ENCODE assay signal across 8 mouse cellular contexts in genomic region chr2:31258609-31259366, GRCm38 (mm10). TPM values are rescaled to one million over a fixed set of nuclear protein-coding genes. Genes with fewer than 3 reads are reported as not detected.
DNase-seq lines count a peak whose midpoint lies in the region; ATAC-seq and TF ChIP-seq lines count a peak whose summit lies in the region.

No protein-coding gene starts in this region.

- peak overlapping the region; percentile 50 for H3K9ac ChIP-seq in forebrain, embryonic 11.5 days (ENCODE audit: low read length)
- H3K9ac ChIP-seq in heart, embryonic 16.5 days (ENCODE audit: low read length): peak overlapping the region; percentile 72
- H3K9ac ChIP-seq in liver, embryonic 14.5 days (replicated peaks): peak overlapping the region; percentile 24; the same call in 1 of the 2 replicates
- peak overlapping the region; percentile 54 for H3K9ac ChIP-seq in stomach, postnatal 0 days (ENCODE audit: low read length)

- H3K4me2 ChIP-seq in forebrain, embryonic 11.5 days (ENCODE audit: low read depth, low read length, severe bottlenecking): peak overlapping the region; percentile 62
- peak overlapping the region; percentile 74 for H3K4me2 ChIP-seq in heart, embryonic 16.5 days (ENCODE audit: low read depth, low read length)
- peak overlapping the region; percentile 60 for H3K4me2 ChIP-seq in liver, embryonic 14.5 days (ENCODE audit: low read depth)
- H3K4me2 ChIP-seq in stomach, postnatal 0 days (replicated peaks; ENCODE audit: low read depth): peak overlapping the region; percentile 83

- no peak overlapping the region for H3K27ac ChIP-seq in forebrain, embryonic 11.5 days (ENCODE audit: low read depth, low read length)
- H3K27ac ChIP-seq in heart, embryonic 16.5 days (ENCODE audit: low read length): peak overlapping the region; percentile 97
- H3K27ac ChIP-seq in liver, embryonic 14.5 days: no peak overlapping the region
- peak overlapping the region; percentile 58; the same call in 1 of the 2 replicates for H3K27ac ChIP-seq in stomach, postnatal 0 days (replicated peaks)

- peak; percentile 55 for ATAC-seq in forebrain, embryonic 11.5 days (replicated peaks; ENCODE audit: low FRiP score)
- ATAC-seq in heart, embryonic 16.5 days (replicated peaks; ENCODE audit: extremely low read depth, insufficient read depth, low FRiP score): peak; percentile 73
- peak; percentile 57 for ATAC-seq in liver, embryonic 14.5 days (ENCODE audit: insufficient read depth)
- ATAC-seq in stomach, postnatal 0 days (ENCODE audit: low FRiP score, low TSS enrichment): peak; percentile 83

- peaks cover 30% of the 10 kb centered on the region for H3K4me1 ChIP-seq in forebrain, embryonic 11.5 days (replicated peaks; ENCODE audit: control insufficient read depth, insufficient read depth, low read length)
- H3K4me1 ChIP-seq in heart, embryonic 16.5 days (ENCODE audit: control insufficient read depth, insufficient read depth, low read length): peaks cover 83% of the 10 kb centered on the region
- peaks cover 0 to 3% of the 10 kb centered on the region in 2 experiments; a peak in 1 of 4 replicates for H3K4me1 ChIP-seq in liver, embryonic 14.5 days (replicated peaks; ENCODE audit: control insufficient read depth in 2 of 2, insufficient read depth in 2 of 2, low read length in 1 of 2)
- peaks cover 18% of the 10 kb centered on the region for H3K4me1 ChIP-seq in stomach, postnatal 0 days (replicated peaks; ENCODE audit: control insufficient read depth, insufficient read depth)

- H3K27me3 ChIP-seq in forebrain, embryonic 11.5 days (ENCODE audit: control insufficient read depth, insufficient read depth, low read length): no peaks in the 10 kb centered on the region
- H3K27me3 ChIP-seq in heart, embryonic 16.5 days (ENCODE audit: control insufficient read depth, insufficient read depth, low read length): no peaks in the 10 kb centered on the region
- no peaks in the 10 kb centered on the region for H3K27me3 ChIP-seq in liver, embryonic 14.5 days (ENCODE audit: control insufficient read depth, insufficient read depth, low read length)
- no peaks in the 10 kb centered on the region for H3K27me3 ChIP-seq in stomach, postnatal 0 days (ENCODE audit: control insufficient read depth, insufficient read depth, low read length)

- peak; percentile 29 to 50 for DNase-seq in CD8-positive naive resting alpha-beta T cell, adult 2 months (ENCODE audit: low read depth in 2 of 2, low spot score in 2 of 2)
- peak; percentile 84 for DNase-seq in brain, embryonic 14.5 days (ENCODE audit: low read depth)
- DNase-seq in forebrain, embryonic 11.5 days (ENCODE audit: low spot score): peak; percentile 71
- DNase-seq in kidney, postnatal 14 days: peak; percentile 89
- DNase-seq in liver, embryonic 14.5 days (ENCODE audit: low read depth in 3 of 3, low spot score in 3 of 3): peak; percentile 25 to 43 (median 39)
- DNase-seq in neural tube, embryonic 10.5 days (ENCODE audit: extremely low spot score, low spot score): peak; percentile 61
- peak; percentile 86 for DNase-seq in stomach, postnatal 0 days (ENCODE audit: low spot score)

- peak overlapping the region; percentile 36 for H3K4me3 ChIP-seq in forebrain, embryonic 11.5 days (ENCODE audit: low read depth, low read length)
- H3K4me3 ChIP-seq in heart, embryonic 16.5 days (ENCODE audit: low read length): peak overlapping the region; percentile 56
- H3K4me3 ChIP-seq in liver, embryonic 14.5 days (ENCODE audit: insufficient read depth in 1 of 2, low read depth in 2 of 2, low read length in 2 of 2): peak overlapping the region; percentile 52 to 61
- peak overlapping the region; percentile 49 for H3K4me3 ChIP-seq in stomach, postnatal 0 days (ENCODE audit: low read depth, low read length)

- TF ChIP-seq CTCF in brain, embryonic 14.5 days (IDR thresholded peaks at IDR 0.05; ENCODE audit: borderline replicate concordance, extremely low read depth, insufficient read depth, insufficient read length): no peak
- no peak for TF ChIP-seq CTCF in liver, embryonic 14.5 days (IDR thresholded peaks at IDR 0.05; ENCODE audit: low read depth)
- no peak for TF ChIP-seq CTCF in stomach, postnatal 0 days (IDR thresholded peaks at IDR 0.05; ENCODE audit: low read depth)

- H3K36me3 ChIP-seq in forebrain, embryonic 11.5 days (ENCODE audit: control insufficient read depth, insufficient read depth, low read length): no peaks in the 10 kb centered on the region
- no peaks in the 10 kb centered on the region for H3K36me3 ChIP-seq in heart, embryonic 16.5 days (ENCODE audit: control insufficient read depth, insufficient read depth)
- no peaks in the 10 kb centered on the region for H3K36me3 ChIP-seq in liver, embryonic 14.5 days (replicated peaks; ENCODE audit: control insufficient read depth, insufficient read depth, low read depth)
- no peaks in the 10 kb centered on the region for H3K36me3 ChIP-seq in stomach, postnatal 0 days (ENCODE audit: control insufficient read depth, insufficient read depth, low read length)

- no peak for TF ChIP-seq EP300 in liver, embryonic 14.5 days (IDR thresholded peaks at IDR 0.05; ENCODE audit: low read depth)
- TF ChIP-seq EP300 in stomach, postnatal 0 days (optimal IDR thresholded peaks at IDR 0.05): no peak

- no peak for TF ChIP-seq POLR2A in brain, embryonic 14.5 days (IDR thresholded peaks at IDR 0.05; ENCODE audit: borderline replicate concordance, extremely low read depth, insufficient read depth, insufficient read length, poor library complexity, severe bottlenecking)

- WGBS in forebrain, embryonic 11.5 days: 12% methylated on average over 22 of the region's 22 CpGs
- WGBS in heart, embryonic 16.5 days: 12% methylated on average over 22 of the region's 22 CpGs
- WGBS in liver, embryonic 14.5 days (ENCODE audit: insufficient replicate concordance): 17% methylated on average over 22 of the region's 22 CpGs
- WGBS in stomach, postnatal 0 days: 15% methylated on average over 22 of the region's 22 CpGs

- no peaks in the 10 kb centered on the region for H3K9me3 ChIP-seq in forebrain, embryonic 11.5 days (ENCODE audit: control insufficient read depth, low read length)
- H3K9me3 ChIP-seq in heart, embryonic 16.5 days (replicated peaks; ENCODE audit: control insufficient read depth, low read length): no peaks in the 10 kb centered on the region
- H3K9me3 ChIP-seq in liver, embryonic 14.5 days (ENCODE audit: control insufficient read depth, low read length): no peaks in the 10 kb centered on the region
- H3K9me3 ChIP-seq in stomach, postnatal 0 days (ENCODE audit: control insufficient read depth, low read length): no peaks in the 10 kb centered on the region

RNA-seq across cellular contexts. Expression of gene Ncs1, which starts 13.2 kb away (rescaled TPM):
- 56.1 and 93.6 TPM in 2 replicates for polyA plus RNA-seq in brain, embryonic 14.5 days (2012; rRNA removed)
- 65.6 and 69.2 TPM in 2 replicates for polyA plus RNA-seq in forebrain, embryonic 11.5 days (2014; fragmentation: Nextera tagmentation; extraction: Ambion mirVana)
- polyA plus RNA-seq in heart, embryonic 16.5 days (2015; fragmentation: Nextera tagmentation; extraction: Ambion mirVana): 29.4 and 32.1 TPM in 2 replicates
- 0.37 and 0.42 TPM in 2 replicates for polyA plus RNA-seq in liver, embryonic 14.5 days (2012; rRNA removed)
- 0.97 and 1.4 TPM in 2 replicates for polyA plus RNA-seq in liver, embryonic 14.5 days (2014; fragmentation: Nextera tagmentation; extraction: Ambion mirVana)
- 9.8 and 10.1 TPM in 2 replicates for polyA plus RNA-seq in stomach, postnatal 0 days (2015; fragmentation: Nextera tagmentation; extraction: Ambion mirVana)

RNA-seq across cellular contexts. Expression of gene Hmcn2, which starts 55.4 kb away (rescaled TPM):
- 0.44 and 0.96 TPM in 2 replicates for polyA plus RNA-seq in brain, embryonic 14.5 days (2012; rRNA removed)
- polyA plus RNA-seq in forebrain, embryonic 11.5 days (2014; fragmentation: Nextera tagmentation; extraction: Ambion mirVana): 0.09 TPM in 1 of 2 replicates, not detected in the other
- polyA plus RNA-seq in heart, embryonic 16.5 days (2015; fragmentation: Nextera tagmentation; extraction: Ambion mirVana): 1.1 and 1.3 TPM in 2 replicates
- 0.21 and 0.27 TPM in 2 replicates for polyA plus RNA-seq in liver, embryonic 14.5 days (2012; rRNA removed)
- 0.10 and 0.14 TPM in 2 replicates for polyA plus RNA-seq in liver, embryonic 14.5 days (2014; fragmentation: Nextera tagmentation; extraction: Ambion mirVana)
- polyA plus RNA-seq in stomach, postnatal 0 days (2015; fragmentation: Nextera tagmentation; extraction: Ambion mirVana): 2.6 and 3.4 TPM in 2 replicates

Comparison
In these comparisons a context has a peak if more than half of its experiments do, and no peak if none do; other contexts are left out.
1. DNase-seq: peak in every context shown above with its lines; median percentile 89 in kidney, postnatal 14 days; 86 in stomach, postnatal 0 days; 84 in brain, embryonic 14.5 days; 71 in forebrain, embryonic 11.5 days; 61 in neural tube, embryonic 10.5 days; 40 in CD8-positive naive resting alpha-beta T cell, adult 2 months; 39 in liver, embryonic 14.5 days.
2. H3K27ac ChIP-seq: peak in heart, embryonic 16.5 days (single experiment) and stomach, postnatal 0 days (single experiment); none in forebrain, embryonic 11.5 days (single experiment) and liver, embryonic 14.5 days (single experiment).
3. Peak in every context shown above with its lines, with median percentiles within 50 percentile points of each other: ATAC-seq, H3K4me2 ChIP-seq, H3K4me3 ChIP-seq and H3K9ac ChIP-seq.